Mouse (Mus musculus): Measurements from ENCODE around the gene Dlx2.

The Dlx2 gene

GRCm38 (mm10) chr2:71541418-71542226 is 4.9 kb downstream of the Dlx2 start:
- intact Hi-C loops (cut with DNase I), result loop anchor here (10.0 kb wide), 1 partner anchor 1733 kb away; the partner anchor contains the start of gene Sp9

GRCm38 (mm10) chr2:71540611-71541417 is 5.7 kb downstream of the Dlx2 start:
- intact Hi-C loops (cut with DNase I), result loop anchor here (10.0 kb wide), 1 partner anchor 1734 kb away; the partner anchor contains the start of gene Sp9

DNA sequence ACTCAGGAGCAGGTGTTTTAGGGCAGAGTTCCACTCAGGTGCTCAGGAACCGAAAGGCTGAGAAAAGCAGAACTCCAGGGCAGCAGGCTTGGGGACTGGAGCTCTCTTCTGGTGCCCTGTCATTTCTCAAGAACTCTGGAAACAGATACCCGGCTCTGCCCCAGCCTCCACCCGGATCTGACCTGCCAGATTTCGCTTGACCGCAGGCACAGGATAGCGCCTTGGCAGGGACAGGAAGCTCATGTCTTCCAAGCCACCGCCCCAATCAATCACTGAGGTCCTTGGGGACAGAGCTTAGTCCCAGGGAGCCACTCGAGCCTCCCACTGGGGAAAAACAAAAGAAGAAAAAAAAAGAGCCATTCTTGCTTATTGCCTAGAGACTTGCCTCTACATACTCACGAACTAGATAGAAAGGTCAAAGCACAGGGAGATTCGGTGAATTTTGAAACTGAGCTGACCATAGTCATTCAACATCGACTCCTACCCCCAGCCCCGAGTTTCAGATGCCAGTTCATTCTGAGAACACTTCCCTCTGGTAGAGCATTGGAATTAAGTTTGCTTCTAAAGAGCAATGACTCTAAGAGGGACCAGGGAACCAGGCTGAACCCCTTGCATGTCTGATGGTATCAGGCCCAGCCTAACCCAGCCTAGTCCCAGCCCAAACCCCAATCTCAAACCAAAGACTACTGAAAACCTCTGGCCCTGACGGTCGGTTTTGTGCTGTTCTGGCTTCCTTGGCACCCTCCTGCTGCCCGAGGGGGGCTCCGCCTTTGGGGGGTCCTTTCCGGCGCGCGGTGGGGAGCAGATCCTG is 12.1 kb downstream of the Dlx2 start:
- intact Hi-C loops (cut with DNase I), result no loop called here

- intact Hi-C loops (cut with DNase I), result no loop called here
Measured at GRCm38 (mm10) chr2:71533094-71533493, 13.5 kb downstream of the Dlx2 start.

DNA sequence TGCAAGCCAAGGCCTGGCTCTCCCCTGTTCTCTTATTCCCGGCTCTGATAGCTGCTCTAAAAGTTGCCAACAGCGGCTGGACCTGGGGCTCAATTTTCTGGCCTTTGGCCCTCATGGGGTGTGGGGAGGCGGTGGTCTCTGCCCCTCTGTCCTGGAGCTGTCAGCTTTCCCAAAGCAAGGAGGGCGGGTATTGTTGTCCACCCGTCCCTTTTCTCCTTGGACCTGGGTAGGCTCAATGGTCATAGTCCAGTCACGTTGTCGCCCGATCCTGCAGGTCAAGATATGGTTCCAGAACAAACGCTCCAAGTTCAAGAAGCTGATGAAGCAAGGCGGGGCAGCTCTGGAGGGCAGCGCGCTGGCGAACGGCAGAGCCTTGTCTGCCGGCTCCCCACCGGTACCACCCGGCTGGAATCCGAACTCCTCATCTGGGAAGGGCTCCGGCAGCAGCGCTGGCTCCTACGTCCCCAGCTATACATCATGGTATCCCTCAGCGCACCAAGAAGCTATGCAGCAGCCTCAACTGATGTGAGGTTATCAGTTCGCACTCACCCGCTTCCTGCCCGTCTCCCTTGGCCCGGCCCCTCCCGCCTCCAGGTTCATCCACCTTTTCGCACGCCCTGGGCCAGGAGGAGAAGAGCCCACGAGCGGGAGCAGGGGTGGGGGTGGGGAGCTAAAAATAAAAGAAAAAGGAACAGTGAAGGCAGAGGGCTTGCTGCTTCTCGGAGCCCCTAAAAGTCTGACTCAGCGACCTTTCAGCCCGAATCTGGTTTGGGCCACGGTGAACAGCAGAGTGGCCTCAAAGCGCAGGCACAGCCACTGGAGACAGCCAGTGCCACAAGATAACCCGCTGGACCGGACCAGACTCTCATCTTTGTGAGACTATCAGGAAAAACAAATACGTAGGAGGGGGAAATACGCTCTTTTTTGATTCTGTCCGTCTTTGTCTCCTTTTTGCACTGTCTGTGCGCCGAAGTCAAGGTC is 14.3 kb downstream of the Dlx2 start:
- intact Hi-C loops (cut with DNase I), result no loop called here

DNA sequence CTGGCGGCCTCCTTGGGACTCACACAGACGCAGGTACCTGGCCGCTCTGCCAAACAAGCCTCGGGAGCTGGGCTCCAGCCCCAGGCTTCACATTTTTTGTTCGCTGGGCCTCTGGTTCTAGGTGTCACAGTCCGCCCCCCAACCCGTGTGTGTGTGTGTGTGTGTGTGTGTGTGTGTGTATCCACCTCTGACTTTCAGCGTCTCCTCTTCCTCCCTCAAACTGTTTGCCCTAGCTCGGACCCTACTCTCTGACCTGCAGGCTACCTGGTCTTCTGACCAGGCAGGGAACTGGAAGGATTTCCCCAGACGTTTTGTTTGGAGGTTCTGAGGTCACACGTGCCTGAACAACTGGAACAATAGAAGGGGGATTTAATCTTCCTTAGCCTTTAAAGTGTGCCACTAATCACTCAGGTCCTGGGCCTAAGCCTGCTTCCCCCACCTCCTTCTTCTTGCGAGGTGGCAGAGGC is 15.4 kb downstream of the Dlx2 start:
- intact Hi-C loops (cut with DNase I), result no loop called here

GRCm38 (mm10) chr2:71530391-71531123 is 16.0 kb downstream of the Dlx2 start:
- intact Hi-C loops (cut with DNase I), result no loop called here

- intact Hi-C loops (cut with DNase I), result no loop called here
Measured at GRCm38 (mm10) chr2:71529511-71530351, 16.8 kb downstream of the Dlx2 start.

DNA sequence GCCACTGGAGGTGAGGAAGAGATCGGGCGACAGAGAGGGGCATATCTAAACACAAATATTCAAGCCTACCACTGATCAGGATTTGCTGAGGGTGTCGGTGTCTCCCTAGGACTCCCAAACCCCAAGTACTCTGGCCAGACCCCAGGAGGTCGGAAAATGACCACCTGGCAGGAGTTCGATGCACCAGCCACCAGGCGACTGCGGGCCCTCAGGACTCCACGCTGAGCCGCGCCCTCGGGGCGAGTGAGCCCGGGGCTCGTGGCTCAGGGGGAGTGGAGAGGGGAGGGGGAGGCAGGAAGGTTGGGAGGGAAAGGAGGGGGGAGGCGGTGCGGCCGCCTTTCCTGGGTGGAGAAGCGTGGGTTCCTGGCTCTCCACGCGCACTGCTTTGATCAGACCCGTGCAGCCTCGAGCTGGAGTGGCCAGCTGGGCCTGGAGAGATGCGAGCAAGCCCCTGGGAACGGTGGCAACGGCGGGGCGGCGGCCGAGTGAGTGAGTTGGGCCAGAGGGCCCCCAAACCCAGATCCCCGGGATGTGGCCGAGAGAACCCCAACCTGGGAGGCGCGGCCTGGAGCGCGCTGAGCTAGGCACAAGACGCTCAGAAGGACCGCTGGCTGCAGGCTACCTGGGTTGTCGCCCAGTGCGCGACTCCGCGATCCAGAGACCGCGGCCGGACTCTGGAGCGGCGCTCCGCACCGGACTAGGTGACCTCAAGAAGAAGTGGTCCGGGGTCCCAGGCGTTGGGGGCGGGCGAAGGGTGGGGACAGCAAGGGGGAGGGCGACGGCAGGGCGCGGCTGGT is 17.6 kb downstream of the Dlx2 start:
- intact Hi-C loops (cut with DNase I), result no loop called here

- intact Hi-C loops (cut with DNase I), result no loop called here
Measured at GRCm38 (mm10) chr2:71528014-71528713, 18.4 kb downstream of the Dlx2 start, which contains the start of gene Dlx1. Gene Dlx1, plus strand, starts transcription at chr2:71528113.

DNA sequence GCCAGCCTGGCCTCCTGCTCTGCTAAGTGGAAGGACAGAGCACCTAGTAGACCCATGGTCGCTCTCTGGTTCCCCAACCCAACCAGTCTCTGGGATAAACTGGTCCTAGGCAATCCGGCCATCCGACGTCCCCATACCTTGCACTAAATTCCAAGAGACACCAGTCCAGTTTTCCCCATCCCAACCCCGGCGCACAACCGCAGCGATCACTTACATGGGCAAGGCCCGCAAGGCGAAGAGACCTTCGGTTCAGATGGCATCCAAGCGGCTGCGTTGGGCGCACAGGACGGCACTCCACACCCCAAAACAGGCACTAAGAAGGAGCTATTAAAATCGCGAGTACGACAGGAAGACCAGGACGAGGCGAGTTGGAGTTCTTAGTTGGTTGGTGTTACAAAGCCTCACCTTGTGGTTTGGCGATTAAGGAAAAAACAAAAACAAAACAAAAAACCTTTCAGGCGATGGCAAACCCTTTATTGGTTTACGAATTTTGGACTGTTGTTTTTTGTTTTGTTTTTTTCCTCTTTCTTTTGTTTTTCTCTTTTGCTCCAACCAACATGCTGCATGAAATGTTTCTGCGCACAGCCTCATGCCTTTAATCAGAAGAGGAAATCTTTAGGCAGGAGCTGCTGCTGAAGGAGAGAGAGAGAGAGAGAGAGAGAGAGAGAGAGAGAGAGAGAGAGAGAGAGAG is 19.1 kb downstream of the Dlx2 start:
- intact Hi-C loops (cut with DNase I), result no loop called here

- intact Hi-C loops (cut with DNase I), result no loop called here
Measured at GRCm38 (mm10) chr2:71526595-71527322, 19.8 kb downstream of the Dlx2 start.

GRCm38 (mm10) chr2:71524763-71525162 is 21.8 kb downstream of the Dlx2 start:
- intact Hi-C loops (cut with DNase I), result no loop called here

DNA sequence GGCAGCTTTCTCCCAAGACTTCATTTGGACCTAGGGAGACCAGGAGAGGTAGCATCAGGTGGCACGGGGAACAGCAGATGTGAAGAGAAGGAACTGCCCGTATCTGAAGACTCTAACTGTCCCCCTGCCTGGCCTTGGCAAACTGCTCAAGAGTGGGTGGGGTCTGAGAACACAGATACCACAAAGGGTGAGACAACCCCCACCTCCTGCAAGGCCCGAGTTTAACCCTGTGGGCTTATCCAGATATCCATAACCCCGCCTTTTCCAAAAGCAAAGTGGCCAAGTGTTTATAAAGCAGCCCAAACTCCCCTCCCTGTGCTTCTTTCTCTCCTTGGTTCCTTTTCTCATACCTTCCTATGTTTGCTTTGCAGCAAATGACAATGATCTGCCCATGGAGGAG is 23.1 kb downstream of the Dlx2 start:
- intact Hi-C loops (cut with DNase I), result no loop called here

DNA sequence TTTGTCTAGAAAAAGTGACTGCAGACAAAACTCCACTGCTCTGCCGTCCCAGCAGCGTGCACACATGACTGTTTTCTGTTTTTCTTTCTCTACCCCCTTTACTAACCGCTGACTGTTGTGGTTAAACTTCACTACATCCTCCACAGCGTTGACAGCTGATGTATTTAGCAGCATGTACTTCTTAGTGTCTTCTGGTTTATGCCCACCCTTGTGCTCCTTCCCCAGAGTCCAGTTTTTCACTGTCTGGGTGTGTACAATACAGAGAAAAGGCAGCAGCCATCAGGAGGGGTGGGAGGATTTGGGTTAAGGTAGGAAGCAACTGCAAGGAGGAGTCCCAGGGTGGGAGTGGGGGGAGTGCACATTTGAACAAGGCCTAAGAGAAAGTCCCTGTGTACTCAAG is 23.7 kb downstream of the Dlx2 start:
- intact Hi-C loops (cut with DNase I), result no loop called here
